Mouse (Mus musculus) heart, adult 2 months (tissue): ENCODE results near the gene Lbhd1.

Experiments used
- CTCF ChIP-seq: fragments of 200-600 bp; IDR thresholded peaks from 2 replicates; pipeline ENCODE4 v1.8.1; 2022; ENCODE audit warnings: antibody characterized with exemption, mild to moderate bottlenecking, moderate library complexity
- EP300 ChIP-seq: fragments of 200-500 bp; IDR thresholded peaks from 2 replicates; pipeline ENCODE4 v1.6.1; 2011; ENCODE audit warnings: low read depth, low read length, control low read depth; ENCODE audit not compliant: insufficient read depth
- POLR2A ChIP-seq: fragments of 200-500 bp; IDR thresholded peaks from 2 replicates; pipeline ENCODE4 v1.6.1; 2011; ENCODE audit warnings: mild to moderate bottlenecking, low read depth, low read length, control low read depth; ENCODE audit not compliant: insufficient read depth

- no peak for TF ChIP-seq CTCF
- no peak for TF ChIP-seq POLR2A
- no peak for TF ChIP-seq EP300
These were observed 30.4 kb upstream of the Lbhd1 start for GRCm38 (mm10) chr19:8853117-8853516.
